Mouse (Mus musculus): ENCODE data around the gene Cebpz. TPM values are rescaled to one million over a fixed set of nuclear protein-coding genes. Genes with fewer than 3 reads are reported as not detected.

The Cebpz gene
- polyA plus RNA-seq, 1 experiment from 2014 or later, result 56.8 TPM

Other genes starting within 250 kb of the Cebpz start
- 7.3 and 7.7 TPM in 2 replicates for gene Strn, start 199.9 kb downstream of the Cebpz start, polyA plus RNA-seq (2014; fragmentation: Nextera tagmentation; extraction: Ambion mirVana)
- gene Heatr5b, start 101.7 kb downstream of the Cebpz start, polyA plus RNA-seq (2014; fragmentation: Nextera tagmentation; extraction: Ambion mirVana), result 18.9 and 21.3 TPM in 2 replicates
- gene Gpatch11, start 101.5 kb downstream of the Cebpz start, polyA plus RNA-seq (2014; fragmentation: Nextera tagmentation; extraction: Ambion mirVana), result 35.2 and 46.4 TPM in 2 replicates
- 3.2 and 3.3 TPM in 2 replicates for gene Eif2ak2, start 54.5 kb downstream of the Cebpz start, polyA plus RNA-seq (2014; fragmentation: Nextera tagmentation; extraction: Ambion mirVana)
- 0.11 TPM in 1 of 2 replicates, not detected in the other for gene Sult6b1, start 30.1 kb downstream of the Cebpz start, polyA plus RNA-seq (2014; fragmentation: Nextera tagmentation; extraction: Ambion mirVana)
- 99.3 and 109 TPM in 2 replicates for gene Cebpzos, start 20.6 kb downstream of the Cebpz start, polyA plus RNA-seq (2014; fragmentation: Nextera tagmentation; extraction: Ambion mirVana)
- 48.3 and 53.3 TPM in 2 replicates for gene Ndufaf7, start 70 bp upstream of the Cebpz start, polyA plus RNA-seq (2014; fragmentation: Nextera tagmentation; extraction: Ambion mirVana)
- 45.7 and 46.8 TPM in 2 replicates for gene Prkd3, start 83.8 kb upstream of the Cebpz start, polyA plus RNA-seq (2014; fragmentation: Nextera tagmentation; extraction: Ambion mirVana)
- gene Qpct, start 114.8 kb upstream of the Cebpz start, polyA plus RNA-seq (2014; fragmentation: Nextera tagmentation; extraction: Ambion mirVana), result 6.4 and 7.5 TPM in 2 replicates